Mouse (Mus musculus): ENCODE measurements around the gene Dusp6. TPM values are rescaled to one million over a fixed set of nuclear protein-coding genes. Genes with fewer than 3 reads are reported as not detected.
A peak's percentile ranks its signal among the peaks of the same experiment; 100 is the strongest.
"Not testable (repeated sequence)": the region's sequence is repeated elsewhere in the genome, so short reads cannot be mapped to it uniquely, and the experiment has no call there.

Gene Dusp6
- total RNA-seq (2021) (100 to 1,000 TPM in 1 of 2 experiments, 10 to 100 TPM in 1; 70.4 to 146 TPM), polyA plus RNA-seq (2012; rRNA removed) (105 TPM in 2 replicates)
- long read RNA-seq, transcript Dusp6-201 (3 exons, 2,796 nt), result major isoform, 55 of 74 reads
- long read RNA-seq, partial matches to known transcripts, result 0 of 74 reads
- long read RNA-seq, other reads (novel, unspliced or antisense), result 15 of 74 reads

- peak; percentile 99 for DNase-seq
Observed at GRCm38 (mm10) chr10:99262867-99263379, at the start of gene Dusp6. TSS of gene Dusp6 (plus strand) at chr10:99263231.

- no peak for DNase-seq
Observed at GRCm38 (mm10) chr10:99214421-99215299, 48.4 kb upstream of the Dusp6 start.

- not testable (repeated sequence) for DNase-seq
Observed at GRCm38 (mm10) chr10:99216570-99216969, 46.5 kb upstream of the Dusp6 start.

GRCm38 (mm10) chr10:99221540-99221939 is 41.5 kb upstream of the Dusp6 start:
- DNase-seq, result no peak

- no peak for DNase-seq
Observed at GRCm38 (mm10) chr10:99222726-99223125, 40.3 kb upstream of the Dusp6 start.

GRCm38 (mm10) chr10:99224218-99224617 is 38.8 kb upstream of the Dusp6 start:
- DNase-seq, result no peak

- DNase-seq, result no peak
Observed at GRCm38 (mm10) chr10:99226782-99227181, 36.2 kb upstream of the Dusp6 start.

- no peak for DNase-seq
Observed at GRCm38 (mm10) chr10:99227968-99228864, 34.8 kb upstream of the Dusp6 start.

- DNase-seq, result no peak
Observed at GRCm38 (mm10) chr10:99229031-99229684, 33.9 kb upstream of the Dusp6 start.

- peak; percentile 64 for DNase-seq
Observed at GRCm38 (mm10) chr10:99232518-99233227, 30.4 kb upstream of the Dusp6 start.

- no peak for DNase-seq
Observed at GRCm38 (mm10) chr10:99234336-99234735, 28.7 kb upstream of the Dusp6 start.

- DNase-seq, result no peak
Observed at GRCm38 (mm10) chr10:99235081-99235480, 27.9 kb upstream of the Dusp6 start.

- no peak for DNase-seq
Observed at GRCm38 (mm10) chr10:99237205-99237832, 25.7 kb upstream of the Dusp6 start.

- no peak for DNase-seq
Observed at GRCm38 (mm10) chr10:99238537-99238936, 24.5 kb upstream of the Dusp6 start.

GRCm38 (mm10) chr10:99241284-99241828 is 21.7 kb upstream of the Dusp6 start:
- no peak for DNase-seq

GRCm38 (mm10) chr10:99241829-99242711 is 21.0 kb upstream of the Dusp6 start:
- no peak for DNase-seq

- no peak for DNase-seq
Observed at GRCm38 (mm10) chr10:99242721-99243120, 20.3 kb upstream of the Dusp6 start.

GRCm38 (mm10) chr10:99243907-99244489 is 19.0 kb upstream of the Dusp6 start:
- no peak for DNase-seq
